Comparison of ENCODE assay signal across 17 mouse cellular contexts in the genomic region with DNA sequence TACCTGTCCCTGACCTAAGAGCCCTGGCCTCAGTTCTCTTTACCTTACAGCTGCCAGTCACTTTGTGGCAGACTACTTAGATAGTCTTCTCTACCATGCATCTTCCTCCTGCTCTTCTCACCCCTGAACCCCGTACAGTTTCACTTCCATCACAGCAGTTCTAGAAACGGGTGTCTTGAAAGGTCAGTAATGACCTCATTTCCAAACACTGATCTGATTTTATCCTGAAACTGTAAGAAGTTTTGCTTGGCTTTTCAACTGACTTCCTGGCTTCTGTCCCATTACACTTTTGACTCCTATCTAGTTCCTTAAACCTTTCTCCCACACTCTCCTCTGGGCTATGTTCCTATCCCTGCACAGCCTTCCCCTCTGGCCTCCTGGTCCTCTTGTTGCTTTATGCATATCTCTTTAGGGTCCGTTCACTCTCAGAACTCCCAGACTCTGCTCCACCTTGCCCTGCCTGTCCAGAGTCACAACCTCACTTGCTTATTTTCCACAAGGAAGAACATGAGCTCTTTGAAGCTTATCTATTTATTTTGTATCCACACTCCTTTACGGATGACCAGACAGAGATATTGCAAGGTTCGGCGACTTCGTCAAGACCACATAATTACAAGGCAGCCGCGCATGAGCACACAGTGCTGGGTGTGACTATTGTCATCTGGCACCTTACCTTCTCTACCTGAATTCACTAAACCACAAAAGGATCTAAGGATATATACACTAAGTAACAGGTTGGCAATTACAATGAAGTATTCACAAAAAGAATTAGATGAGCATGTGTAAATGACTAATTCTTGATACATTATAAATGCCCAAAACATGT.
DNase-seq lines count a peak whose midpoint lies in the region; ATAC-seq and TF ChIP-seq lines count a peak whose summit lies in the region.
"Had no signal": no experiment of that assay in that cellular context is flagged by ENCODE, and none has a peak within 500 bp of the region (broad histone marks: within the 10 kb centered on the region; RNA-seq: fewer than 3 reads in every experiment).

No protein-coding gene starts in this region.

- no peak overlapping the region for H3K9ac ChIP-seq in midbrain, embryonic 11.5 days (ENCODE audit: low read length)
- H3K9ac ChIP-seq in midbrain, postnatal 0 days (replicated peaks; ENCODE audit: low read length, poor library complexity, severe bottlenecking), result no peak overlapping the region
- H3K9ac ChIP-seq in kidney, postnatal 0 days (ENCODE audit: low read depth, low read length), result no peak overlapping the region
- H3K9ac ChIP-seq: embryonic facial prominence, embryonic 13.5 days; hindbrain, embryonic 14.5 days; liver, embryonic 14.5 days; midbrain, embryonic 12.5 days had no signal

- no peaks in the 10 kb centered on the region for H3K36me3 ChIP-seq in heart, embryonic 10.5 days
- no peaks in the 10 kb centered on the region for H3K36me3 ChIP-seq in midbrain, embryonic 11.5 days (ENCODE audit: control insufficient read depth, insufficient read depth, low read length)
- H3K36me3 ChIP-seq in midbrain, postnatal 0 days (ENCODE audit: insufficient read depth, low read length), result no peaks in the 10 kb centered on the region
- no peaks in the 10 kb centered on the region for H3K36me3 ChIP-seq in kidney, postnatal 0 days (ENCODE audit: insufficient read depth, low read length)
- H3K36me3 ChIP-seq: embryonic facial prominence, embryonic 13.5 days; midbrain, embryonic 12.5 days had no signal

- WGBS in heart, embryonic 10.5 days, result 63% methylated on average over 9 of the region's 9 CpGs
- WGBS in midbrain, embryonic 11.5 days, result 79% methylated on average over 9 of the region's 9 CpGs
- 79% methylated on average over 9 of the region's 9 CpGs for WGBS in midbrain, postnatal 0 days
- 27% methylated on average over 9 of the region's 9 CpGs for WGBS in kidney, postnatal 0 days

- no peak for ATAC-seq in midbrain, embryonic 11.5 days (ENCODE audit: low FRiP score)
- no peak for ATAC-seq in midbrain, postnatal 0 days (ENCODE audit: low FRiP score)
- 0 out of 2 replicates have a peak, but pooled peaks have one; percentile 33 for ATAC-seq in kidney, postnatal 0 days (replicated peaks; ENCODE audit: low FRiP score, low read depth)
- no peak for ATAC-seq in inflammation-experienced regulatory T-cells, adult 6 months

- peaks cover 13% of the 10 kb centered on the region; the same call in 1 of the 2 replicates for H3K4me1 ChIP-seq in heart, embryonic 10.5 days
- no peaks in the 10 kb centered on the region for H3K4me1 ChIP-seq in midbrain, embryonic 11.5 days (ENCODE audit: control insufficient read depth, insufficient read depth, low read length)
- H3K4me1 ChIP-seq in midbrain, postnatal 0 days (ENCODE audit: insufficient read depth, low read length), result no peaks in the 10 kb centered on the region
- no peaks in the 10 kb centered on the region; the same call in 1 of the 2 replicates for H3K4me1 ChIP-seq in kidney, postnatal 0 days (replicated peaks; ENCODE audit: insufficient read depth, low read length)
- H3K4me1 ChIP-seq: embryonic facial prominence, embryonic 13.5 days; midbrain, embryonic 12.5 days had no signal

- no peaks in the 10 kb centered on the region for H3K9me3 ChIP-seq in heart, embryonic 10.5 days
- H3K9me3 ChIP-seq in midbrain, embryonic 11.5 days (ENCODE audit: control insufficient read depth, low read length), result no peaks in the 10 kb centered on the region
- no peaks in the 10 kb centered on the region for H3K9me3 ChIP-seq in midbrain, postnatal 0 days (ENCODE audit: low read length)
- no peaks in the 10 kb centered on the region for H3K9me3 ChIP-seq in kidney, postnatal 0 days (replicated peaks; ENCODE audit: low read length)
- H3K9me3 ChIP-seq: embryonic facial prominence, embryonic 13.5 days; midbrain, embryonic 12.5 days had no signal

- no peak for TF ChIP-seq CTCF in midbrain, postnatal 0 days (IDR thresholded peaks at IDR 0.05)
- TF ChIP-seq CTCF in kidney, postnatal 0 days (IDR thresholded peaks at IDR 0.05; ENCODE audit: low read depth), result no peak

- H3K4me2 ChIP-seq in midbrain, embryonic 11.5 days, result no peak overlapping the region
- no peak overlapping the region for H3K4me2 ChIP-seq in midbrain, postnatal 0 days (ENCODE audit: low read depth, low read length, poor library complexity, severe bottlenecking)
- no peak overlapping the region for H3K4me2 ChIP-seq in kidney, postnatal 0 days (ENCODE audit: low read length)
- H3K4me2 ChIP-seq: embryonic facial prominence, embryonic 13.5 days; hindbrain, embryonic 14.5 days; midbrain, embryonic 12.5 days had no signal

- peak overlapping the region; percentile 56; the same call in 1 of the 2 replicates for H3K27ac ChIP-seq in heart, embryonic 10.5 days
- H3K27ac ChIP-seq in midbrain, embryonic 11.5 days (ENCODE audit: low read depth, low read length), result no peak overlapping the region
- H3K27ac ChIP-seq in midbrain, postnatal 0 days (ENCODE audit: low read depth, low read length), result no peak overlapping the region
- peak overlapping the region; percentile 21; the same call in 1 of the 2 replicates for H3K27ac ChIP-seq in kidney, postnatal 0 days
- H3K27ac ChIP-seq: embryonic facial prominence, embryonic 13.5 days; hindbrain, embryonic 14.5 days; liver, embryonic 14.5 days; midbrain, embryonic 12.5 days had no signal

- no peaks in the 10 kb centered on the region for H3K27me3 ChIP-seq in heart, embryonic 10.5 days (ENCODE audit: insufficient read depth, poor library complexity, severe bottlenecking)
- no peaks in the 10 kb centered on the region for H3K27me3 ChIP-seq in midbrain, embryonic 11.5 days (ENCODE audit: control insufficient read depth, insufficient read depth, low read length)
- no peaks in the 10 kb centered on the region for H3K27me3 ChIP-seq in midbrain, postnatal 0 days (ENCODE audit: insufficient read depth, low read length)
- H3K27me3 ChIP-seq in kidney, postnatal 0 days (ENCODE audit: insufficient read depth, low read length), result no peaks in the 10 kb centered on the region
- H3K27me3 ChIP-seq: embryonic facial prominence, embryonic 13.5 days; midbrain, embryonic 12.5 days had no signal

- DNase-seq in heart, embryonic 10.5 days (ENCODE audit: low spot score), result no peak
- no peak for DNase-seq in heart, adult 8-10 months (ENCODE audit: low spot score)
- peak; percentile 35 for DNase-seq in midbrain, embryonic 11.5 days (ENCODE audit: low spot score, missing footprints)
- DNase-seq in midbrain, postnatal 0 days (ENCODE audit: low spot score), result no peak
- peak; percentile 49 for DNase-seq in kidney, postnatal 0 days (ENCODE audit: low spot score)
- no peak for DNase-seq in T-cell, adult 2 months (ENCODE audit: low spot score)
- no peak for DNase-seq in urinary bladder, postnatal 10 days (ENCODE audit: low spot score)
- DNase-seq: adrenal gland, adult 2 months; B cell, adult 2 months; cerebellum, adult 2 months; left cerebral cortex, postnatal 4 days; thymus, postnatal 36 days had no signal

- no peak overlapping the region for H3K4me3 ChIP-seq in heart, embryonic 10.5 days
- no peak overlapping the region for H3K4me3 ChIP-seq in midbrain, embryonic 11.5 days (ENCODE audit: low read depth, low read length)
- H3K4me3 ChIP-seq in midbrain, postnatal 0 days (ENCODE audit: low read depth, low read length), result no peak overlapping the region
- H3K4me3 ChIP-seq in kidney, postnatal 0 days (replicated peaks; ENCODE audit: low read depth, low read length), result no peak overlapping the region
- H3K4me3 ChIP-seq: embryonic facial prominence, embryonic 13.5 days; midbrain, embryonic 12.5 days had no signal

Comparison
In these comparisons a context has a peak if more than half of its experiments do, and no peak if none do; other contexts are left out.
1. DNase-seq: peak in midbrain, embryonic 11.5 days (single experiment) and kidney, postnatal 0 days (single experiment); none in heart, embryonic 10.5 days (single experiment), heart, adult 8-10 months (single experiment), midbrain, postnatal 0 days (single experiment), T-cell, adult 2 months (single experiment) and urinary bladder, postnatal 10 days (single experiment).
2. H3K27ac ChIP-seq: peak in heart, embryonic 10.5 days (single experiment) and kidney, postnatal 0 days (single experiment); none in midbrain, embryonic 11.5 days (single experiment) and midbrain, postnatal 0 days (single experiment).